Mouse (Mus musculus) embryonic facial prominence, embryonic 14.5 days (tissue): ENCODE data around the gene Wdr78. TPM values are rescaled to one million over a fixed set of nuclear protein-coding genes. Genes with fewer than 3 reads are reported as not detected.

Experiments
- ATAC-seq: fragments of 200-750 bp; cut with Nextera tagmentation; 2 replicates; pipeline ENCODE4 v1.8.0; 2017; ENCODE audit warnings: low read depth, moderate number of reproducible peaks, moderate TSS enrichment
- DNase-seq: peaks from one replicate; pipeline ENCODE4 v3.0.0-alpha.2; 2015; ENCODE audit warnings: low spot score
- H3K27ac ChIP-seq: fragments of 300-500 bp; sonication (generic); replicated peaks from 2 replicates; pipeline ENCODE4 v1.5.1; 2014; ENCODE audit warnings: low read depth, mild to moderate bottlenecking, low read length, moderate library complexity
- H3K27me3 ChIP-seq: fragments of 300-500 bp; sonication (generic); replicated peaks from 2 replicates; pipeline ENCODE4 v1.6.1; 2014; ENCODE audit warnings: low read length; ENCODE audit not compliant: control insufficient read depth, insufficient read depth
- H3K36me3 ChIP-seq: fragments of 300-500 bp; sonication (generic); 2 replicates; pipeline ENCODE4 v1.6.1; 2014; ENCODE audit warnings: low read length, mixed read lengths; ENCODE audit not compliant: control insufficient read depth, insufficient read depth
- H3K4me1 ChIP-seq: fragments of 300-500 bp; sonication (generic); 2 replicates; pipeline ENCODE4 v1.6.1; 2014; ENCODE audit warnings: antibody characterized with exemption, low read length; ENCODE audit not compliant: control insufficient read depth, insufficient read depth
- H3K4me2 ChIP-seq: fragments of 300-500 bp; sonication (generic); 2 replicates; pipeline ENCODE4 v1.6.1; 2014; ENCODE audit warnings: low read depth, mild to moderate bottlenecking, low read length, moderate library complexity, mixed read lengths
- H3K4me3 ChIP-seq: fragments of 300-500 bp; sonication (generic); 2 replicates; pipeline ENCODE4 v1.5.1; 2014; ENCODE audit warnings: low read depth, mild to moderate bottlenecking, low read length
- H3K9ac ChIP-seq: fragments of 300-500 bp; sonication (generic); 2 replicates; pipeline ENCODE4 v1.6.1; 2014; ENCODE audit warnings: low read depth, mild to moderate bottlenecking, low read length, moderate library complexity, mixed read lengths
- H3K9me3 ChIP-seq: fragments of 300-500 bp; sonication (generic); 2 replicates; pipeline ENCODE4 v1.6.1; 2016; ENCODE audit warnings: low read length; ENCODE audit not compliant: control insufficient read depth
- WGBS: fragments of 180-500 bp; shearing (Covaris S2); extraction: QIAGEN DNeasy Blood & Tissue Kit; methylation state at CpG from one replicate; pipeline ENCODE4 v1.1.7; 2014; 5-methylcytosine and 5-hydroxymethylcytosine counted together
- polyA plus RNA-seq: library from polyadenylated mRNA; unstranded; fragments of >200 nt; fragmentation: Nextera tagmentation; extraction: Ambion mirVana; gene quantifications from 2 replicates; pipeline ENCODE4 v1.2.1, GENCODE M21; 2014

Gene Wdr78
- polyA plus RNA-seq, 1 experiment from 2014 or later, result 3.9 TPM

- no peaks in the 10 kb centered on the region for H3K36me3 ChIP-seq
- H3K9me3 ChIP-seq, result no peaks in the 10 kb centered on the region
- no peaks in the 10 kb centered on the region for H3K27me3 ChIP-seq
- DNase-seq (no peak), ATAC-seq (no peak)
- H3K4me3 ChIP-seq, result no peak overlapping the region
- H3K9ac ChIP-seq, result no peak overlapping the region
- no peak overlapping the region for H3K27ac ChIP-seq
- H3K4me2 ChIP-seq, result no peak overlapping the region
- no peaks in the 10 kb centered on the region for H3K4me1 ChIP-seq
- 38% methylated on average over 5 of the region's 5 CpGs for WGBS
Observed at GRCm38 (mm10) chr4:103039838-103040191, 74.5 kb downstream of the Wdr78 start.

GRCm38 (mm10) chr4:103039103-103039837, 75.1 kb downstream of the Wdr78 start:
- Histone ChIP-seq H3K36me3 (no peaks in the 10 kb centered on the region), H3K27ac (no peak overlapping the region), H3K27me3 (no peaks in the 10 kb centered on the region), H3K9ac (no peak overlapping the region), H3K4me1 (no peaks in the 10 kb centered on the region), H3K4me3 (no peak overlapping the region), H3K9me3 (no peaks in the 10 kb centered on the region), H3K4me2 (no peak overlapping the region)
- WGBS, result 75% methylated on average over 14 of the region's 14 CpGs
- DNase-seq, result no peak
- no peak for ATAC-seq

- Histone ChIP-seq H3K36me3 (no peaks in the 10 kb centered on the region), H3K4me3 (no peak overlapping the region), H3K4me1 (no peaks in the 10 kb centered on the region), H3K27ac (no peak overlapping the region), H3K9me3 (no peaks in the 10 kb centered on the region), H3K9ac (no peak overlapping the region), H3K27me3 (no peaks in the 10 kb centered on the region), H3K4me2 (no peak overlapping the region)
- no peak for DNase-seq
- 62% methylated on average over 13 of the region's 13 CpGs for WGBS
- no peak for ATAC-seq
Observed at GRCm38 (mm10) chr4:103028177-103029088, 85.9 kb downstream of the Wdr78 start.

GRCm38 (mm10) chr4:103027745-103028144, 86.6 kb downstream of the Wdr78 start:
- H3K27ac ChIP-seq, result no peak overlapping the region

GRCm38 (mm10) chr4:103026621-103027020, 87.7 kb downstream of the Wdr78 start, which contains the start of gene Insl5:
Gene Insl5, minus strand, starts transcription at chr4:103026842.
- Histone ChIP-seq H3K27me3 (no peaks in the 10 kb centered on the region), H3K4me1 (no peaks in the 10 kb centered on the region), H3K4me3 (no peak within 1 kb of the TSS), H3K27ac (no peak within 1 kb of the TSS), H3K9me3 (no peaks in the 10 kb centered on the region), H3K9ac (no peak within 1 kb of the TSS), H3K36me3 (no peaks in the 10 kb centered on the region), H3K4me2 (no peak within 1 kb of the TSS)
- ATAC-seq (no peak), DNase-seq (no peak)
- 88% methylated on average over 4 of the region's 4 CpGs for WGBS

More at GRCm38 (mm10) chr4:103027745-103028144, 86.6 kb downstream of the Wdr78 start:
- ATAC-seq (no peak), DNase-seq (no peak)
- no peaks in the 10 kb centered on the region for H3K4me1 ChIP-seq
- H3K4me3 ChIP-seq, result no peak overlapping the region
- H3K9me3 ChIP-seq, result no peaks in the 10 kb centered on the region
- no peak overlapping the region for H3K4me2 ChIP-seq
- no peaks in the 10 kb centered on the region for H3K36me3 ChIP-seq
- H3K9ac ChIP-seq, result no peak overlapping the region
- 75% methylated on average over 7 of the region's 7 CpGs for WGBS
- H3K27me3 ChIP-seq, result no peaks in the 10 kb centered on the region

- Histone ChIP-seq H3K4me2 (peak overlapping the region; percentile 35), H3K27ac (no peak overlapping the region; the same call in 1 of the 2 replicates), H3K9me3 (no peaks in the 10 kb centered on the region)
Observed at GRCm38 (mm10) chr4:103013490-103013889, 100.9 kb downstream of the Wdr78 start.

GRCm38 (mm10) chr4:103011823-103012222, 102.5 kb downstream of the Wdr78 start:
- DNase-seq, result peak; percentile 65
- Histone ChIP-seq H3K9ac (no peak overlapping the region), H3K27ac (no peak overlapping the region), H3K4me2 (no peak overlapping the region), H3K4me1 (peaks cover 24% of the 10 kb centered on the region), H3K27me3 (no peaks in the 10 kb centered on the region), H3K9me3 (no peaks in the 10 kb centered on the region), H3K4me3 (no peak overlapping the region), H3K36me3 (no peaks in the 10 kb centered on the region)
- no peak for ATAC-seq
- 29% methylated on average over 7 of the region's 7 CpGs for WGBS

More at GRCm38 (mm10) chr4:103013490-103013889, 100.9 kb downstream of the Wdr78 start:
- Histone ChIP-seq H3K27me3 (no peaks in the 10 kb centered on the region), H3K36me3 (no peaks in the 10 kb centered on the region), H3K4me1 (peaks cover 17% of the 10 kb centered on the region), H3K4me3 (no peak overlapping the region), H3K9ac (no peak overlapping the region)
- ATAC-seq (peak; percentile 37; the same call in 1 of the 2 replicates), DNase-seq (peak; percentile 51)
- 11% methylated on average over 4 of the region's 4 CpGs for WGBS

GRCm38 (mm10) chr4:103010734-103011133, 103.6 kb downstream of the Wdr78 start:
- Histone ChIP-seq H3K4me3 (no peak overlapping the region), H3K27me3 (no peaks in the 10 kb centered on the region), H3K27ac (no peak overlapping the region), H3K4me2 (no peak overlapping the region), H3K9me3 (no peaks in the 10 kb centered on the region), H3K9ac (no peak overlapping the region), H3K4me1 (peaks cover 33% of the 10 kb centered on the region), H3K36me3 (no peaks in the 10 kb centered on the region)
- 96% methylated on average over 4 of the region's 4 CpGs for WGBS
- no peak for DNase-seq
- no peak for ATAC-seq
